Mouse (Mus musculus) olfactory bulb, adult 2 months (tissue): ENCODE data around the gene Znrf1. TPM values are rescaled to one million over a fixed set of nuclear protein-coding genes. Genes with fewer than 3 reads are reported as not detected.

Source experiments
- H3K27ac ChIP-seq: fragments of 200-500 bp; 2 replicates; pipeline ENCODE4 v1.5.1; 2012; ENCODE audit warnings: low read depth, low read length; ENCODE audit not compliant: insufficient read depth
- H3K4me1 ChIP-seq: fragments of 200-500 bp; 2 replicates; pipeline ENCODE4 v1.6.1; 2012; ENCODE audit warnings: low read length; ENCODE audit not compliant: control insufficient read depth, insufficient read depth
- H3K4me3 ChIP-seq: fragments of 200-500 bp; 2 replicates; pipeline ENCODE4 v1.5.1; 2012; ENCODE audit warnings: mild to moderate bottlenecking, low read depth, low read length, moderate library complexity; ENCODE audit not compliant: insufficient read depth
- CTCF ChIP-seq: fragments of 200-500 bp; IDR thresholded peaks from 2 replicates; pipeline ENCODE4 v1.5.1; 2012; ENCODE audit warnings: low read depth, mild to moderate bottlenecking, low read length, moderate library complexity; ENCODE audit not compliant: insufficient read depth
- POLR2A ChIP-seq: fragments of 200-500 bp; IDR thresholded peaks from 2 replicates; pipeline ENCODE4 v1.6.1; 2012; ENCODE audit warnings: mild to moderate bottlenecking, low read depth, low read length, moderate library complexity; ENCODE audit not compliant: insufficient read depth
- WGBS: fragments of 180-500 bp; shearing (Covaris S2); methylation state at CpG from one replicate; pipeline ENCODE4 v1.1.7; 2018; 5-methylcytosine and 5-hydroxymethylcytosine counted together
- polyA plus RNA-seq: library from polyadenylated mRNA; stranded (reverse); fragments of >200 nt; gene quantifications from 2 replicates; pipeline ENCODE4 v1.2.4, GENCODE M21; 2012; ENCODE audit warnings: low replicate concordance; ENCODE audit not compliant: missing spikeins, insufficient read depth, insufficient read length

Znrf1 gene
- polyA plus RNA-seq, 1 experiment, result not detected

GRCm38 (mm10) chr8:111562274-111562803, 26.4 kb downstream of the Znrf1 start:
- TF ChIP-seq POLR2A, result no peak
- H3K4me3 ChIP-seq, result no peak overlapping the region
- H3K4me1 ChIP-seq, result peaks cover 10% of the 10 kb centered on the region
- 93% methylated on average over 5 of the region's 5 CpGs for WGBS
- no peak overlapping the region for H3K27ac ChIP-seq

GRCm38 (mm10) chr8:111563075-111563474, 27.2 kb downstream of the Znrf1 start:
- Histone ChIP-seq H3K4me1 (peaks cover 13% of the 10 kb centered on the region), H3K27ac (no peak overlapping the region), H3K4me3 (no peak overlapping the region)
- TF ChIP-seq CTCF (no peak), POLR2A (no peak)
- 99% methylated on average over 5 of the region's 5 CpGs for WGBS

- 86% methylated on average over 4 of the region's 4 CpGs for WGBS
- Histone ChIP-seq H3K4me1 (peaks cover 17% of the 10 kb centered on the region), H3K4me3 (no peak overlapping the region), H3K27ac (no peak overlapping the region)
- TF ChIP-seq CTCF (no peak), POLR2A (no peak)
These were observed 27.8 kb downstream of the Znrf1 start for GRCm38 (mm10) chr8:111563687-111564086.

- Histone ChIP-seq H3K4me3 (no peak overlapping the region), H3K4me1 (peaks cover 17% of the 10 kb centered on the region), H3K27ac (no peak overlapping the region)
- no peak for TF ChIP-seq CTCF
- TF ChIP-seq POLR2A, result no peak
- WGBS, result 76% methylated on average over 2 of the region's 2 CpGs
These were observed 28.2 kb downstream of the Znrf1 start for GRCm38 (mm10) chr8:111564093-111564492.

- H3K4me3 ChIP-seq, result no peak overlapping the region
- H3K27ac ChIP-seq, result no peak overlapping the region
- peaks cover 17% of the 10 kb centered on the region for H3K4me1 ChIP-seq
- 36% methylated on average over 5 of the region's 5 CpGs for WGBS
- TF ChIP-seq POLR2A, result no peak
- no peak for TF ChIP-seq CTCF
These were observed 29.9 kb downstream of the Znrf1 start for GRCm38 (mm10) chr8:111565784-111566191.

- H3K4me3 ChIP-seq, result no peak overlapping the region
- peaks cover 17% of the 10 kb centered on the region for H3K4me1 ChIP-seq
- TF ChIP-seq CTCF (no peak), POLR2A (no peak)
- H3K27ac ChIP-seq, result no peak overlapping the region
- 64% methylated on average over 9 of the region's 9 CpGs for WGBS
These were observed 30.4 kb downstream of the Znrf1 start for GRCm38 (mm10) chr8:111566326-111566725.

- H3K4me3 ChIP-seq, result no peak overlapping the region
- peaks cover 18% of the 10 kb centered on the region for H3K4me1 ChIP-seq
- TF ChIP-seq POLR2A, result no peak
- WGBS, result 52% methylated on average over 3 of the region's 3 CpGs
- H3K27ac ChIP-seq, result no peak overlapping the region
These were observed 31.7 kb downstream of the Znrf1 start for GRCm38 (mm10) chr8:111567571-111567970.

- 69% methylated on average over 3 of the region's 3 CpGs for WGBS
- H3K4me1 ChIP-seq, result peaks cover 18% of the 10 kb centered on the region
- H3K4me3 ChIP-seq, result no peak overlapping the region
- no peak overlapping the region for H3K27ac ChIP-seq
- no peak for TF ChIP-seq CTCF
- TF ChIP-seq POLR2A, result no peak
These were observed 32.1 kb downstream of the Znrf1 start for GRCm38 (mm10) chr8:111568029-111568428.

GRCm38 (mm10) chr8:111569926-111570325, 34.0 kb downstream of the Znrf1 start:
- Histone ChIP-seq H3K4me3 (no peak overlapping the region), H3K4me1 (peaks cover 24% of the 10 kb centered on the region), H3K27ac (no peak overlapping the region; the same call in 1 of the 2 replicates)
- no peak for TF ChIP-seq POLR2A
- no peak for TF ChIP-seq CTCF
- 72% methylated on average over 4 of the region's 4 CpGs for WGBS

GRCm38 (mm10) chr8:111570432-111570831, 34.5 kb downstream of the Znrf1 start:
- Histone ChIP-seq H3K27ac (no peak overlapping the region), H3K4me3 (no peak overlapping the region), H3K4me1 (peaks cover 24% of the 10 kb centered on the region)
- TF ChIP-seq POLR2A, result no peak
- TF ChIP-seq CTCF, result no peak
- 53% methylated on average over 2 of the region's 2 CpGs for WGBS
